Mouse (Mus musculus): ENCODE results near the gene 2900026A02Rik. TPM values are rescaled to one million over a fixed set of nuclear protein-coding genes. Genes with fewer than 3 reads are reported as not detected.

Gene 2900026A02Rik
- polyA plus RNA-seq, 1 experiment from 2014 or later, result 1.5 TPM

DNA sequence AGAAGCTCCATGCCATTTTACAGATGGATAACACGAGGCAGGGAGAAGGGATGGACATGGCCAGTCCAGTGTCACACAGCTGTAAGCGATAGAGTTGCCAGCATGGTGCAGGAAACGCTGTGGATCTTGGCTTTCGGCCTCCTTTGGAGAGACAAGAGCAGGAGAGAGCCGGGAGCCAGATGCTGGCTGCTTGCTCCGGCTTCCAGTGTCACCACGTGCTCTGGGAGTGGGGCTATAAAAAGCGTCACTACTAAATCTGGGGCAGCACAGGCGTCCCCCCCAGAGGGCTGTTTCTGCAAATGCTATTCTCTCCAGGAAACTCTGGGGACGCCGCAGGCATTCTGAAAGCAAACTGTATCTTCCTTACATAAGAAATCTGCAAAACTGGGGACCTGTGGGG is 78.5 kb downstream of the 2900026A02Rik start:
- no peak for ATAC-seq (ENCODE audit: low FRiP score)
- Histone ChIP-seq H3K27me3 (ENCODE audit: control insufficient read depth, insufficient read depth, low read length) (peaks cover 16% of the 10 kb centered on the region), H3K4me3 (ENCODE audit: low read depth, low read length) (no peak overlapping the region), H3K4me2 (replicated peaks; ENCODE audit: low read depth, low read length) (no peak overlapping the region), H3K9ac (ENCODE audit: low read depth, low read length) (no peak overlapping the region), H3K4me1 (replicated peaks; ENCODE audit: control insufficient read depth, insufficient read depth, low read length) (peaks cover 13% of the 10 kb centered on the region), H3K9me3 (ENCODE audit: control insufficient read depth, low read length) (no peaks in the 10 kb centered on the region), H3K36me3 (ENCODE audit: control insufficient read depth, insufficient read depth, low read length) (no peaks in the 10 kb centered on the region), H3K27ac (ENCODE audit: low read depth, low read length) (no peak overlapping the region)
- 60% methylated on average over 11 of the region's 11 CpGs for WGBS
- no peak for DNase-seq (ENCODE audit: low spot score)

DNA sequence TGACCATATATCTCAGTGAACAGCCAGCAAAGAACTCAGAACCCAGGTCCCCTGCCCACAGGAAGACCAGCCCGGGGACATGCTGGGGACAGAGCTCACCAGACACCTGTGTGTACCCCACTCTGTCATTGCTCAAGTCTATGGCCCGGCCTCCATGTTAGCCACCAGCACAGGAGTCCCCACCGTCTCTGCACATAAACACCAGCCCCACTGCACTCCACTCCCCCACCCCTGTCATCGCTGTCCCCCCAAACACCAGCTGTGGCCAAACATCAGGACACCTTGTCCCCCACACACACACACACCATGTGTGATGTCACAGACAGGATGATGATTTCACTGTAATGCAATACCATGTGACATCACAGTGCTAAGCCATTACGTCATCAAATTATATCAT is 79.0 kb downstream of the 2900026A02Rik start:
- Histone ChIP-seq H3K27ac (ENCODE audit: low read depth, low read length) (no peak overlapping the region), H3K36me3 (ENCODE audit: control insufficient read depth, insufficient read depth, low read length) (no peaks in the 10 kb centered on the region), H3K4me3 (ENCODE audit: low read depth, low read length) (no peak overlapping the region), H3K9me3 (ENCODE audit: control insufficient read depth, low read length) (no peaks in the 10 kb centered on the region), H3K27me3 (ENCODE audit: control insufficient read depth, insufficient read depth, low read length) (peaks cover 19% of the 10 kb centered on the region), H3K4me1 (replicated peaks; ENCODE audit: control insufficient read depth, insufficient read depth, low read length) (peaks cover 13% of the 10 kb centered on the region), H3K4me2 (replicated peaks; ENCODE audit: low read depth, low read length) (no peak overlapping the region), H3K9ac (ENCODE audit: low read depth, low read length) (no peak overlapping the region)
- DNase-seq (ENCODE audit: low spot score) (no peak), ATAC-seq (ENCODE audit: low FRiP score) (no peak)
- WGBS, result 88% methylated on average over 5 of the region's 5 CpGs

DNA sequence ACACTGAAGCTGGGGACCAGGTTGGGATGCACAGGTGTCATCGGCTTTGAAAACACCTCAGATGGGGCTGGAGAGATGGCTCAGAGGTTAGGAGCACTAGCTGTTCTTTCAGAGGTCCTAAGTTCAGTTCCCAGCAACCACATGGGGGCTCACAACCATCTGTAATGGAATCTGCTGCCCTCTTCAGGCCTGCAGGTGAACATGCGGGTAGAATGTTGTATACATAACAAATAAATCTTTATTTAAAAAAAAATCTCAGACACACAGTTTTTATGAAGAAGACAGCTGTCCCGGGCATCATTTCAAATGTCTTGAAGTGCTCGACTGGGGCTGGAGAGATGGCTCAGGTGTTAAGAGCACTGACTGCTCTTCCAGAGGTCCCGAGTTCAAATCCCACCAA is 80.2 kb downstream of the 2900026A02Rik start:
- no peak for DNase-seq (ENCODE audit: low spot score)
- WGBS, result 96% methylated on average over 5 of the region's 5 CpGs
- peaks cover 13% of the 10 kb centered on the region for H3K4me1 ChIP-seq (replicated peaks; ENCODE audit: control insufficient read depth, insufficient read depth, low read length)

DNA sequence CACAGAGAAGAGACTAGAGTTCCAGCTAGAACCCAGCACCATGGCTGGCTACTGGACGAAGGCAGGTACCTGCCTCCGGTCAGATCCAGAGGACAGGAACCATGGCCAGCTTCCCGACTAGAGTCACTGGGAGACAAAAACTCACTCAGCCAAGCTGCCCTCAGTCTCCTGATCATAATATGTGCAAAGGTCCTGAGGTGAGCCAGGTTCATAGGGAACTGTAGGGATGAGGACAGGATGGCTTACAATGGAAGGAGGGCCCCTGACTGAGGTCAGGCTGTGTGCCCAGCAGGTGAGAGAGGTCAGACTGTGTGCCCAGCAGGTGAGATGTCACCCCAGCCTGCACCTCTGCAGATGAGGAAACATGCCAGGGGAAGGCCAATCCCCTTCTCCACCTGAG is 81.0 kb downstream of the 2900026A02Rik start:
- no peaks in the 10 kb centered on the region for H3K36me3 ChIP-seq (ENCODE audit: control insufficient read depth, insufficient read depth, low read length)
- WGBS, result 89% methylated on average over 3 of the region's 3 CpGs
- ATAC-seq (ENCODE audit: low FRiP score) (no peak), DNase-seq (ENCODE audit: low spot score) (no peak)
- H3K4me2 ChIP-seq (replicated peaks; ENCODE audit: low read depth, low read length), result no peak overlapping the region
- H3K4me1 ChIP-seq (replicated peaks; ENCODE audit: control insufficient read depth, insufficient read depth, low read length), result peaks cover 13% of the 10 kb centered on the region
- peaks cover 22% of the 10 kb centered on the region for H3K27me3 ChIP-seq (ENCODE audit: control insufficient read depth, insufficient read depth, low read length)
- H3K27ac ChIP-seq (ENCODE audit: low read depth, low read length), result no peak overlapping the region
- H3K9me3 ChIP-seq (ENCODE audit: control insufficient read depth, low read length), result no peaks in the 10 kb centered on the region
- H3K4me3 ChIP-seq (ENCODE audit: low read depth, low read length), result no peak overlapping the region
- H3K9ac ChIP-seq (ENCODE audit: low read depth, low read length), result no peak overlapping the region

More for the DNA sequence above, 80.2 kb downstream of the 2900026A02Rik start:
- H3K9ac ChIP-seq (ENCODE audit: low read depth, low read length), result no peak overlapping the region
- no peak overlapping the region for H3K27ac ChIP-seq (ENCODE audit: low read depth, low read length)
- no peak overlapping the region for H3K4me2 ChIP-seq (replicated peaks; ENCODE audit: low read depth, low read length)
- H3K4me3 ChIP-seq (ENCODE audit: low read depth, low read length), result no peak overlapping the region
- no peaks in the 10 kb centered on the region for H3K36me3 ChIP-seq (ENCODE audit: control insufficient read depth, insufficient read depth, low read length)
- no peak for ATAC-seq (ENCODE audit: low FRiP score)
- peaks cover 22% of the 10 kb centered on the region for H3K27me3 ChIP-seq (ENCODE audit: control insufficient read depth, insufficient read depth, low read length)
- no peaks in the 10 kb centered on the region for H3K9me3 ChIP-seq (ENCODE audit: control insufficient read depth, low read length)

DNA sequence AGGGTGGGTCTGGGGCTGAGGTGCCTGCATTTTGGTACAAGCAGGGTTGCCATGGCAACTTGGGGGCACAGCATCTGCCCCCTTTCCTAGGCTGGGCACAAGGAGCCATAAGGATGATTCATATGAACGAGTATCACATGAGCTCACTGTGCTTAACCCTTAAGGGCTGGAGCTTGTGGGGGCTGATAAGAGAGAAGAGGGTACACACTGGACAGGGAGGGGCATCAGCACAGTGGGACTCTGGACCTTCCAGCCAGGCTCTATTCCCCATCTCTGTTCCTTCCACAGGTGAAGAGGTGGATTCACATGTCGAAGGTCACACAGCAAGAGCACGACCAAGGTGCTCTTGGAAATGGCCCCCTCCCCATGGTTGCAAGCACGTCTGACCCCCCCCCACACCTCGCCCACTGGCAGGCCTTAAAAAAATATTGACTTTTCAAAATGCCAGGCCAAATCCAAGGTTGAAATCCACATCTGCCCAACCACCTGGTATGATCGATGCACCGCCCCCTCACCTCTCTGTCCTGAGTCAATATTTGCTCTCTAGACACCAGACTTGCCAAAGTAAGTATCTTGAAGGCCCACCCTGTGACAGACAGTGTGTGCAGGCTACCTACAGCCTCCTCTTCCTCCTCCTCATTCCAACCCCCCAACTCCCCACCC is 81.8 kb downstream of the 2900026A02Rik start:
- peaks cover 22% of the 10 kb centered on the region for H3K27me3 ChIP-seq (ENCODE audit: control insufficient read depth, insufficient read depth, low read length)
- 66% methylated on average over 7 of the region's 7 CpGs for WGBS
- no peaks in the 10 kb centered on the region for H3K36me3 ChIP-seq (ENCODE audit: control insufficient read depth, insufficient read depth, low read length)

GRCm38 (mm10) chr5:113138319-113139063 is 82.5 kb downstream of the 2900026A02Rik start:
- peak; percentile 17; the same call in 1 of the 2 replicates for ATAC-seq (ENCODE audit: low FRiP score)
- Histone ChIP-seq H3K4me1 (replicated peaks; ENCODE audit: control insufficient read depth, insufficient read depth, low read length) (peaks cover 13% of the 10 kb centered on the region), H3K27ac (ENCODE audit: low read depth, low read length) (no peak overlapping the region), H3K27me3 (ENCODE audit: control insufficient read depth, insufficient read depth, low read length) (peaks cover 22% of the 10 kb centered on the region), H3K4me2 (replicated peaks; ENCODE audit: low read depth, low read length) (peak overlapping the region; percentile 87), H3K4me3 (ENCODE audit: low read depth, low read length) (peak overlapping the region; percentile 36), H3K9ac (ENCODE audit: low read depth, low read length) (peak overlapping the region; percentile 44; the same call in 1 of the 2 replicates), H3K36me3 (ENCODE audit: control insufficient read depth, insufficient read depth, low read length) (no peaks in the 10 kb centered on the region), H3K9me3 (ENCODE audit: control insufficient read depth, low read length) (no peaks in the 10 kb centered on the region)
- 1% methylated on average over 33 of the region's 43 CpGs for WGBS
- DNase-seq (ENCODE audit: low spot score), result peak; percentile 48

More for the DNA sequence above, 81.8 kb downstream of the 2900026A02Rik start:
- Histone ChIP-seq H3K4me3 (ENCODE audit: low read depth, low read length) (peak overlapping the region; percentile 36), H3K27ac (ENCODE audit: low read depth, low read length) (no peak overlapping the region), H3K4me2 (replicated peaks; ENCODE audit: low read depth, low read length) (peak overlapping the region; percentile 87), H3K9me3 (ENCODE audit: control insufficient read depth, low read length) (no peaks in the 10 kb centered on the region), H3K4me1 (replicated peaks; ENCODE audit: control insufficient read depth, insufficient read depth, low read length) (peaks cover 13% of the 10 kb centered on the region), H3K9ac (ENCODE audit: low read depth, low read length) (0 out of 2 replicates have a peak overlapping the region, but pooled peaks have one; percentile 44)
- DNase-seq (ENCODE audit: low spot score) (no peak), ATAC-seq (ENCODE audit: low FRiP score) (peak; percentile 6; the same call in 1 of the 2 replicates)

GRCm38 (mm10) chr5:113137691-113138318 is 83.2 kb downstream of the 2900026A02Rik start:
- ATAC-seq (ENCODE audit: low FRiP score), result no peak
- H3K4me1 ChIP-seq (replicated peaks; ENCODE audit: control insufficient read depth, insufficient read depth, low read length), result peaks cover 19% of the 10 kb centered on the region
- WGBS, result 8% methylated on average over 35 of the region's 36 CpGs

GRCm38 (mm10) chr5:113136951-113137487 is 84.0 kb downstream of the 2900026A02Rik start:
- Histone ChIP-seq H3K9ac (ENCODE audit: low read depth, low read length) (no peak overlapping the region), H3K4me1 (replicated peaks; ENCODE audit: control insufficient read depth, insufficient read depth, low read length) (peaks cover 22% of the 10 kb centered on the region), H3K36me3 (ENCODE audit: control insufficient read depth, insufficient read depth, low read length) (no peaks in the 10 kb centered on the region), H3K4me3 (ENCODE audit: low read depth, low read length) (no peak overlapping the region; the same call in 1 of the 2 replicates), H3K4me2 (replicated peaks; ENCODE audit: low read depth, low read length) (no peak overlapping the region), H3K27me3 (ENCODE audit: control insufficient read depth, insufficient read depth, low read length) (peaks cover 22% of the 10 kb centered on the region), H3K27ac (ENCODE audit: low read depth, low read length) (no peak overlapping the region), H3K9me3 (ENCODE audit: control insufficient read depth, low read length) (no peaks in the 10 kb centered on the region)
- ATAC-seq (ENCODE audit: low FRiP score), result no peak
- DNase-seq (ENCODE audit: low spot score), result no peak
- WGBS, result 76% methylated on average over 13 of the region's 13 CpGs

More at GRCm38 (mm10) chr5:113137691-113138318, 83.2 kb downstream of the 2900026A02Rik start:
- H3K27ac ChIP-seq (ENCODE audit: low read depth, low read length), result no peak overlapping the region
- peak overlapping the region; percentile 87 for H3K4me2 ChIP-seq (replicated peaks; ENCODE audit: low read depth, low read length)
- H3K9me3 ChIP-seq (ENCODE audit: control insufficient read depth, low read length), result no peaks in the 10 kb centered on the region
- peaks cover 22% of the 10 kb centered on the region for H3K27me3 ChIP-seq (ENCODE audit: control insufficient read depth, insufficient read depth, low read length)
- H3K4me3 ChIP-seq (ENCODE audit: low read depth, low read length), result peak overlapping the region; percentile 36
- peak overlapping the region; percentile 44; the same call in 1 of the 2 replicates for H3K9ac ChIP-seq (ENCODE audit: low read depth, low read length)
- no peaks in the 10 kb centered on the region for H3K36me3 ChIP-seq (ENCODE audit: control insufficient read depth, insufficient read depth, low read length)
- no peak for DNase-seq (ENCODE audit: low spot score)

Measured in hindbrain, embryonic 11.5 days (tissue).